Mouse (Mus musculus) megakaryocyte-erythroid progenitor cell, adult 5-6 weeks (primary cell): ENCODE data around the gene Drg1. TPM values are rescaled to one million over a fixed set of nuclear protein-coding genes. Genes with fewer than 3 reads are reported as not detected.
A peak's percentile ranks its signal among the peaks of the same experiment; 100 is the strongest.
"Not testable (repeated sequence)": the region's sequence is repeated elsewhere in the genome, so short reads cannot be mapped to it uniquely, and the experiment has no call there.

Experiments used
- ATAC-seq: replicated peaks from 2 replicates; pipeline ENCODE4 v1.8.0; 2016; ENCODE audit warnings: mild to moderate bottlenecking, inconsistent platforms; ENCODE audit not compliant: severe bottlenecking, poor library complexity, low FRiP score, low TSS enrichment
- total RNA-seq, 2 experiments: library from RNA; stranded (forward) in 1 of 2; stranded (reverse) in 1 of 2; fragments of 200-1000, 215-1000 nt in 1 of 2; fragments of >200 nt in 1 of 2; fragmentation: Nextera tagmentation in 1 of 2; gene quantifications; 2 replicates each; pipeline ENCODE4 v1.2.3; 2014 to 2017

The Drg1 gene
- total RNA-seq, 2 experiments from 2014 or later: 211 to 276 TPM

DNA sequence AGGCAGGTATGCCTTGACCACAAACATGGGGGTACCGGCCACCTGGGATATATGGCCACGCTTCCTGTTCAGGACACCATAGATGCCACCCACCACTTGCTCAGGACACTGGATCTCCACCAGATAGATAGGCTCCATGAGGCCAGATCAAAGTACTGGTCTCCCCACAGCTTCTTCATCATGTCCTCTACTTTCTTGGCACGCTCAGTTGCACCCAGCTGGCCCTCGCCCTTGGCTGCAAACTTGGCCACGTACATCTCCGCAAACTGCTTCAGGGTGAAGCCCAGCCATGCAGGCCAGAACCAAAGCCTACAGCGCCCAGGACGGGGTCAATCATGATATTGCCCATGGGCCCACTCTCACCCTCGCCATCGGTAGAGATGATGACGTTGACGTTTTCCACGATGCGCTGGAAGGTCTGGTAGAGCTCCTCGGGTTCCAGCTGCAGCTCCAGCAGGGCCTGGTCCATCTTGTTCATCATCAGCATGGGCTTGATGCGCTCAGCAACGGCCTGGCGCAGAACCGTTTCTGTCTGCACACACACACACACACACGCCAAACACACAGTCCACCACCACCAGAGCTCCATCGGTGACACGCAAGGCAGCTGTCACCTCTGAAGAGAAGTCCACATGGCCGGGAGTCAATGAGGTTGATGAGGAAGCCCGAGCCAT lies 116.1 kb downstream of the Drg1 start:
- peak; percentile 2; the same call in 1 of the 2 replicates for ATAC-seq

DNA sequence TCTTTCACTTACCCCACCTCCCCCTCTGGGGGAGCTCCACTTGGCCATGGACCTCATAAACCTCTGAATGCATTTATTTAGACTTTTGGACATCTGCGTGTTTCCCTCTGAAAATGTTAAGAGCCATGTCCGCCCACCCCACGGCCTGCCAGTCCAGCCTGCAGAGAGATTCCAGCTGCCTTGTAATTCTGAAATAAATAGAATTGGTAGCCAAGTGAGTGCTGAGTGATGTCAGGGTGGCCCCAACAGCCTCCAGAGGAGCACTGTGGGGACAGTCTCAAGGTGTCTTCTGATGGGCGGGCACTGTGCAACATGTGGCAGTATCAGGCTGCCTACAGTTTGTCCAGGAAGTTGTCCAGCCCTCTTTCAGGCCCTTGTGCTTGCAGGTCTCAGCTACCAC lies 116.7 kb downstream of the Drg1 start:
- ATAC-seq: not testable (repeated sequence)

DNA sequence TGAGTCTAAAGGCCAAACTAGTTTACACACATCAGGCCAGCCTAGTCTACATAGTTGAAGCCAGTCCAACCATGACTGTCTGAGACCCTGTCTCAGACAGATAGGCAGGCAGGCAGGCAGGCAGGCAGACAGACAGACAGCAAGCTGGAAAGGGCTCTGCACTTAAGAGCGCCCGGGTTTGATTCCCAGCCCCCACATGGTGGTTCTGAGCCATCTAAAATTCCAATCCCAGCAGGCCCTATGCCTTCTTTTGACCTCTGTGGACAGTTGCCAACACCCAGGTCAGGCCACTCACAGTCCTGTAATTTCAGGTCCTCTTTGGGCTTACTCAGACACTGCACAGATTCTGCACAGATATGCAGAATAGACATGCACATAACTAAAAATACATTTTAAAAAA lies 119.4 kb downstream of the Drg1 start:
- ATAC-seq: not testable (repeated sequence)

DNA sequence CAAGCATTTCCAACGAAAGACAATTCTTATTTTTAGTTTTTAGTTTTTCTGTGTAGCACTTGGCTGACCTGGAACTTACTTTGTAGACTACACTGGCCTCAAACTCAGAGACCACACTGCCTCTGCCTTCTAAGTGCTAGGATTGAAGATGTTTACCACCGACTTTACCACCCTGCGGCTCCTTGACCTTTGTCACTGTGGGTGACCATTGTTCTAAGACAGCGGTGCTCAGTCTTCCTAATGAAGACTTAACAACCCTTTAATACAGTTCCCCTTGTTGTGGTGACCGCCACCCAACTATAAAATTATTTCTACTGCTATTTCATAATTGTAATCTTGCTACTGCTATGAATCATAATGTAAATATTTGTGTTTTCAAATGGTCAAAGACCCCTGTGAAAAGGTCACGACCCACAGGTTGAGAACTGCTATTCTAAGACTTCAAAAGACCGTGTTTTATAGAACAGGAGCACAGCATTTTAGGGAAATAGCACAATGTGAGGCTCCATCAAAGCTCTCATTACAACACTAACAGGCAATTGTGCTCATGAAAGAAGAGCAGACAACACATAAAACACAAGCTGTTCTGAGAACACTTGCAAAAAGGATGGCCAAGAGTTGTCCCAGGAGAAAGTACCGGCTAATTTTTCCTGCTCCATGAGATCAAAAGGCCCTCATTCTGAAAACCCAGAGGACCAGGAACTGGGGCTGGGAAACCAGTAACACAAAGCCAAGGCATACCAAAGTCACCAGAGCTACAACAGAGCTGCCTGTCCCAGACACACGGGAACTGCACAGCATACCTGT lies 120.7 kb downstream of the Drg1 start:
- not testable (repeated sequence) for ATAC-seq

DNA sequence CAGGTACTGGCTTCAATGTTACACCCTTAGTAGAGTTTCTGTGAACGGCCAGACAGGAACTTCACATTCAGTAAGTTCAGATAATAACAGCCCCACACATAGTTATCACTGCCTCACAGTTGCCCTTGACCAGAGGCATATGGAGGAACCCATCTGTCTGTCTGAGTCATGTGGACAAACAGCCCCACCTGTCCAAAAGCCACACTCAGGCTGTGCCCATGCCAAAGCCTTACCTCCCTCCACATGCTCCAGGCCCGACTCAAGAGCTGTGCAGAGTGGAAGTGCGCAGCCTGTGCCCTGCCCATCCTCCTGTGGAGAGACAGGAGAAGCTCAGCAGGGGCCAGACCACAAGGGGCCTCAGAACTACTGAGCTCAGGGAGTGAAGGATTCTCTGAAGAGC lies 122.2 kb downstream of the Drg1 start:
- peak; percentile 12 for ATAC-seq

DNA sequence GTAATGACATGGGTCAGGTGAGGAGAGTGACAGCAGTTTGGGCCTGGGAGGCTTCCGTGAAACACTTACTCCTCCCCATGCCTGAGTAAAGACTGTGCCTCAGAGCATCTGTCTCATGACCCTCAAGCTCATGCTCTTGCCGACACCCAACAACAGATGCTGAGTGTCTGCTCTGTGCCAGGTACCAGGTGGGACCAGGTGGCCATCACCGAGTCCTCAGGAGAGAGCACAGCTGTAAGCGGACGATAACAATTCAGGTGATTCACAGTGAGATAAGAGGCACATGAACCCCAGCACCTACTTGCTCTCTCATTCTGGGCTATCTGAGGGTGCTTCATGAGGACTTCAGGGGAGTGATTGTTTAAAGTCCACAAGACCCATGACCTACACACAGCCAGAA lies 123.8 kb downstream of the Drg1 start:
- peak; percentile 21 for ATAC-seq

DNA sequence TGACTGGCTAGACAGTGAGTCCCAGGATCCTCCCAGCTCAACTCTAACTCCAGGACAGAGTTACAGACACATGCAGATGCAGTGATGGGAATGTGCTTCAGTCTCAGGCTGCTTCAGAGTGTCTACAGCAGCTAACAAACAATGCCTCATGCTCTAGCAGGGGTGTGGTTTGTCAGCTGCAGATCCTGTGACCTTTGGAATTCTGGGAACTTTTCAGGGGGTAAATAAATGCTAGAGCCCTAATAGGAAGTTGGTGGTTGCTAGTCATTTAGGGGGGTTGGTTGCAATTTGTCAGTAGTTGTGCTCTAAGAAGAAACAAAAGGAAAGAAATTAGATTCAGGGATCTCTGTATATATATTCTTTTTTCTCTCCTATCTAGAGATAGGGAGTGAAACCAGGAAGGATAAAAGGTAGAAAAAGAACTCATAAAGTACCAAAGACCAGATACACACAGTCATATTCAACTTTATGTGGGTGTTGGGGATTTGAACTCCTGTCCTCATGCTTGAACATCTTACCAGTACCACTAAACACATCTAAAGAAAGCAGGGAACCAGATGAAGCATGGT lies 125.2 kb downstream of the Drg1 start:
- ATAC-seq: not testable (repeated sequence)

DNA sequence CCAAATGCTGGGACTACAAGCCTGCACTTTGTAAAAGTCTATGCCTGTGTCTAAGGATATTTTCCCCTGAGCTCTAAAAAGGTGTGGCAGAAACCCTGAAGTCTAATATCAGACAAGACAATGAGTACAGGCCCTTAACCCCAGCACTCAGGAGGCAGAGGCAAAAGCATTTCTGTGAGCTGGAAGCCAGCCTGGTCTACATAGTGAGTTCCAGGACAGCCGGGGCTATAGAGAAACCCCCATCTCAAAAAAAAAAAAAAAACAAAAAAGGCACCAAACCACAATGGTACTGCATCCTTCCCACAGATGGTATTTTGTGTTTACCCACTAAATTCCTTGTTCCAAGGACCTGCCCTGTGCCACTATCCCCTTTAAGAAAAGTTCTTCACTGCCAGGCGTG lies 127.9 kb downstream of the Drg1 start:
- ATAC-seq: not testable (repeated sequence)

Other genes with a start within 250 kb of the Drg1 start
- 28.6 and 31.4 TPM in 2 replicates for gene Sfi1, start 73.0 kb downstream of the Drg1 start, total RNA-seq (2014; fragmentation: Nextera tagmentation)
- gene Sfi1, start 73.0 kb downstream of the Drg1 start, total RNA-seq (2017): 6.8 and 13.5 TPM in 2 replicates
- 103 and 156 TPM in 2 replicates for gene Eif4enif1, start 64.0 kb downstream of the Drg1 start, total RNA-seq (2014; fragmentation: Nextera tagmentation)
- gene Eif4enif1, start 64.0 kb downstream of the Drg1 start, total RNA-seq (2017): 58.1 and 86.4 TPM in 2 replicates
- 89.5 and 92.4 TPM in 2 replicates for gene Patz1, start 22.5 kb upstream of the Drg1 start, total RNA-seq (2014; fragmentation: Nextera tagmentation)
- gene Patz1, start 22.5 kb upstream of the Drg1 start, total RNA-seq (2017): 64.2 and 78.3 TPM in 2 replicates
- gene Pik3ip1, start 64.0 kb upstream of the Drg1 start, total RNA-seq (2014; fragmentation: Nextera tagmentation): 8.3 and 20.5 TPM in 2 replicates
- gene Pik3ip1, start 64.0 kb upstream of the Drg1 start, total RNA-seq (2017): 17.5 and 28.1 TPM in 2 replicates
- gene Limk2, start 142.8 kb upstream of the Drg1 start, total RNA-seq (2014; fragmentation: Nextera tagmentation): 23.6 and 24.4 TPM in 2 replicates
- gene Limk2, start 142.8 kb upstream of the Drg1 start, total RNA-seq (2017): 15.8 and 24.5 TPM in 2 replicates
- gene Rnf185, start 185.9 kb upstream of the Drg1 start, total RNA-seq (2014; fragmentation: Nextera tagmentation): 7.1 and 8.4 TPM in 2 replicates
- 3.0 and 4.6 TPM in 2 replicates for gene Rnf185, start 185.9 kb upstream of the Drg1 start, total RNA-seq (2017)
- 0.12 TPM in 1 of 2 replicates, not detected in the other for gene Pla2g3, start 221.9 kb upstream of the Drg1 start, total RNA-seq (2014; fragmentation: Nextera tagmentation)
- gene Pla2g3, start 221.9 kb upstream of the Drg1 start, total RNA-seq (2017): 0.28 TPM in 1 of 2 replicates, not detected in the other
- gene Inpp5j, start 238.4 kb upstream of the Drg1 start, total RNA-seq (2014; fragmentation: Nextera tagmentation): 0.37 TPM in 1 of 2 replicates, not detected in the other
- not detected in 2 replicates for gene Inpp5j, start 238.4 kb upstream of the Drg1 start, total RNA-seq (2017)
- gene Selenom, start 248.3 kb upstream of the Drg1 start, total RNA-seq (2014; fragmentation: Nextera tagmentation): not detected in 2 replicates
- not detected in 2 replicates for gene Selenom, start 248.3 kb upstream of the Drg1 start, total RNA-seq (2017)